Mouse (Mus musculus) gonadal fat pad, adult 2 months (tissue): ENCODE data around the gene Fgfr2. TPM values are rescaled to one million over a fixed set of nuclear protein-coding genes. Genes with fewer than 3 reads are reported as not detected.

Experiments used
- DNase-seq: peaks from one replicate; pipeline ENCODE4 v3.0.0-alpha.2; 2012; ENCODE audit warnings: low read depth
- polyA plus RNA-seq: library from polyadenylated mRNA; depleted of rRNA; stranded (reverse); fragments of >200 nt; gene quantifications from 2 replicates; pipeline ENCODE4 v1.2.3, GENCODE M21; 2012

Gene Fgfr2
- polyA plus RNA-seq, 1 experiment = 33.3 TPM

- DNase-seq = no peak
These were observed 2355.0 kb downstream of the Fgfr2 start for GRCm38 (mm10) chr7:130768151-130768550.

- DNase-seq = no peak
These were observed 2356.6 kb downstream of the Fgfr2 start for GRCm38 (mm10) chr7:130766411-130767170.

GRCm38 (mm10) chr7:130764160-130764559, 2359.0 kb downstream of the Fgfr2 start:
- no peak for DNase-seq

GRCm38 (mm10) chr7:130762071-130762897, 2360.9 kb downstream of the Fgfr2 start:
- DNase-seq = no peak

GRCm38 (mm10) chr7:130757326-130757865, 2365.8 kb downstream of the Fgfr2 start:
- no peak for DNase-seq

GRCm38 (mm10) chr7:130756343-130756835, 2366.8 kb downstream of the Fgfr2 start:
- DNase-seq = no peak

- no peak for DNase-seq
These were observed 2368.4 kb downstream of the Fgfr2 start for GRCm38 (mm10) chr7:130754790-130755189.

- DNase-seq = no peak
These were observed 2371.5 kb downstream of the Fgfr2 start for GRCm38 (mm10) chr7:130751678-130752077.

GRCm38 (mm10) chr7:130750752-130751490, 2372.2 kb downstream of the Fgfr2 start:
- DNase-seq = no peak

GRCm38 (mm10) chr7:130749165-130749564, 2374.0 kb downstream of the Fgfr2 start:
- DNase-seq = no peak

GRCm38 (mm10) chr7:130743239-130744025, 2379.7 kb downstream of the Fgfr2 start:
- DNase-seq = no peak

GRCm38 (mm10) chr7:130741099-130741498, 2382.1 kb downstream of the Fgfr2 start:
- DNase-seq = no peak

- DNase-seq = no peak
These were observed 2388.9 kb downstream of the Fgfr2 start for GRCm38 (mm10) chr7:130734195-130734787.

- DNase-seq = no peak
These were observed 2389.7 kb downstream of the Fgfr2 start for GRCm38 (mm10) chr7:130733423-130733822.

GRCm38 (mm10) chr7:130732908-130733307, 2390.2 kb downstream of the Fgfr2 start:
- no peak for DNase-seq

GRCm38 (mm10) chr7:130731792-130732191, 2391.4 kb downstream of the Fgfr2 start:
- no peak for DNase-seq

- DNase-seq = no peak
These were observed 2395.6 kb downstream of the Fgfr2 start for GRCm38 (mm10) chr7:130727560-130727959.

GRCm38 (mm10) chr7:130726724-130727422, 2396.3 kb downstream of the Fgfr2 start:
- DNase-seq = no peak

- no peak for DNase-seq
These were observed 2397.0 kb downstream of the Fgfr2 start for GRCm38 (mm10) chr7:130726185-130726584.
